Mouse (Mus musculus) gastrocnemius, adult 8-10 months (tissue): ENCODE measurements around the gene Mc3r. TPM values are rescaled to one million over a fixed set of nuclear protein-coding genes. Genes with fewer than 3 reads are reported as not detected.

Source experiments
- DNase-seq, 2 experiments: peaks; one replicate each; pipeline ENCODE4 v3.0.0; 2022; ENCODE audit warnings: low spot score in 2 of 2
- total RNA-seq, 4 experiments: library from RNA; stranded (reverse); gene quantifications; 2 replicates each; pipeline ENCODE4 v1.2.4; 2022

Gene Mc3r
- not detected for total RNA-seq

DNA sequence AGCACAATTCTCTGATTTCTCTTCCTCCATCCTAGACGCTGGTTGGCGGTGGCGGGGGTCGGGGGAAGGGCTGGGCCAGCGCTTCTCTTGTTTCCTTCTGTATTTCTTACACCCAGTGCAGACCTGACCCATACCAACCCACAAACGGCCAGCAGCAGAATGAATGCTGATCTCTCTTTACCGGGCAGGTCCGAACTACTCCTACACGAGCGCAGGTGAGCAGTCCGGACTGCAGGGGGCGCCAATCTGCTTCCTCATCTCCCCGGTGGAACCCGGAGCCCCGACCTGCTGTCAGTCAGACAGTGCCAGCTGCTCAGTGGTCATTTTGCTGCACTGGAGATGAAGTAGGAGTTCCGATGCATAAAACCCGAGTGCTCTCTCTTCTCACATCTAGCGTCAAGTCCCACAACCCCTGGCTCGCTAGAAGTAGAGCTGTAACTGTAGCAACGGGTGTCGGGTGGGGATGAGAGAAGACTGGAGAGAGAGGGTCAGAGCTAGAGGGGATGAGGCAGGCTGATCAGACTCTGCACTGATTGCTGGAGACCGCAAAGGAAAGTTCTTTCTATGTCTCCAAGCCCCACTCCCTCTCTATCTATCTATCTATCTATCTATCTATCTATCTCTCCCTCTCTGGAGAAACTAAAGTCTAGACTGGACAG lies at the start of gene Mc3r:
Mc3r (plus strand) TSS at position 387 of the 659 bp plus-strand sequence.
- DNase-seq, result peak in 1 of 2 experiments; percentile 6

- DNase-seq, result no peak
Observed at GRCm38 (mm10) chr2:172201998-172202780, 46.1 kb upstream of the Mc3r start.

DNA sequence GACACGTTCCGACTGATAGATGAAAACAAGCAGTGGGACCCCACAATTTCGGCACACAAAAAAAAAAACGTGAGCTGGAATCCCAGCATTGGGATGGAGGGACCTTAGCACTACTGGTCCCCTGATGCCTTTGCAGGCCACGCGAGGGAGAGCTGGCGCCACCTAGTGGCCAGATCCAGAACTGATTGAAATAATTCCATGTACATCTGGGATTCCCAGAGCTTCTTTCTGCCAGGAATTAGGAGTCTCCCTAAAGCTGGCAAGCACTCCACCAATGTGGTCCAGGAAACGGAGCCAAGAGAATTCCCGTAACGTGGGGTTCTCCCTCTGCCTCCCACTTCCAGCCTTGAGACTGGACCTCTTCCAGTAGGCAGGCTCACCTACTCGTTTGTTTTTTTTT lies 41.3 kb upstream of the Mc3r start:
- peak; percentile 54 to 58 for DNase-seq

GRCm38 (mm10) chr2:172213480-172213879 lies 34.8 kb upstream of the Mc3r start:
- DNase-seq, result no peak

DNA sequence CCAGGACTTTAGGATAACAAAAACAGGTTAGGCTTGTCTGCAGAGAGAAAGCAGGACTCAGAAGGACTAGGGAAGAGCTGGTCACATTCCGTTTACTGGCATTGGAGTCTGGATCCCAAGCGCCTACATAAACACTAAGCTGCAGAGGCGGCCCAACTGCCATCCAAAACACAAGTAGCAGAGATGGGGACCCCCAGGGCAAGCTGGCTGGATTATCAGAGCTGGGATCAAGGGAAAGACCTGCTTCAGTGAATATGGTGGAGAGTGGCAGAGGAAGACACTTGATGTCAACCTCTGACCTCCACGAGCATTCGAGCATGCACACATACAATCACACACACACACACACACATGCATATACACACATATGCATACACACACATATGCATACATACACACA lies 34.0 kb upstream of the Mc3r start:
- DNase-seq, result no peak

DNA sequence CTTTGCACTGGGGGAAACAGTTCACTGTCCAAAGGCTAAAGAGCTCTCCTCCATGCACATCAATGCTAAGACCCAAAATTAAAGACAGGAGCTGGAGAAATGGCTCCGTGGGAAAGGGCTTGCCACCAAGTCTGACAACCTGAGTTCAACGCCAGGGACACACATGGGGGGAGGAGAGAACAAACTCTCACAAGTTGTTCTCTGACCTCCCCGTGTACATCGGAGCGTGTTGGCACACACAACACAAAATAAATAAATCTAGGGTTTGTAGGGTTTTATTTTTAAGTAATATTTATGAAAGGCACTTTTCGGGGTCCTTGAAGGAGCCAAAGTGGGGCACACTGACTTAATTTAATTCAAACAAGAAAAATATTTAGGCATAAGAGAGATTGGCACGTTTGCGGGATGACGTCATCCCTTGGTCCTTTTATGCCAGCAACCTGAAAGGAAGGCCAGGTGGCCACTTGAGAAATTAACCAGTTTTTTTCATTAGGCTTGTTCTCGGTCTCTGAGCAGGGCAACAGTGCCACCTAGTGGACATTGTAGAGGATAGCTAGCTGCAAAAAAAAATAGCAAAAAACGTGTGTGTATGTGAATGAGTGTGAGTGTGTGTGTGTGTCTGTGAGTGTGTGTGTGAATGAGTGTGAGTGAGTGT lies 32.7 kb upstream of the Mc3r start:
- no peak for DNase-seq

GRCm38 (mm10) chr2:172216163-172216915 lies 32.0 kb upstream of the Mc3r start:
- DNase-seq, result no peak

GRCm38 (mm10) chr2:172217886-172218285 lies 30.4 kb upstream of the Mc3r start:
- no peak for DNase-seq

DNA sequence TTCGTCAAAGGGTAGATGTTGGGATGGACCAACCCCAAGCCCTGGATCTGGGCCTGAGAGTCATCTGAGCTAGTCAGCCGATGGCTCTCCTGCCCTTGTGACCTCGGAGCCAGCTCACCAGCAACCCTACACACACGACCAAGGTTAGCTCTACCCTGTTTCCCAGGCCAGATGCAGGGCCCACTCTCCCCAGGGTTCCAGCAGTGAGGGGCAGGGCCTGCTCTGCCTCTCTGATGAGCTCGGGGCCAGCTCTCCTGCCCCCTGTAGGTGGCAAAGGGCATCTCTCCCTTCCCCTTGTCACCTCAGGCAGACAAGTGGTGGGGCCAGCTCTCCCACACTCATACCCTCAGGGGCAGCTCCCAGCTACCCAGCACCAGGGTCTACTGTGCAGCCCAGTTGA lies 29.1 kb upstream of the Mc3r start:
- no peak for DNase-seq

GRCm38 (mm10) chr2:172221656-172222393 lies 26.5 kb upstream of the Mc3r start:
- peak; percentile 30 to 31 for DNase-seq

DNA sequence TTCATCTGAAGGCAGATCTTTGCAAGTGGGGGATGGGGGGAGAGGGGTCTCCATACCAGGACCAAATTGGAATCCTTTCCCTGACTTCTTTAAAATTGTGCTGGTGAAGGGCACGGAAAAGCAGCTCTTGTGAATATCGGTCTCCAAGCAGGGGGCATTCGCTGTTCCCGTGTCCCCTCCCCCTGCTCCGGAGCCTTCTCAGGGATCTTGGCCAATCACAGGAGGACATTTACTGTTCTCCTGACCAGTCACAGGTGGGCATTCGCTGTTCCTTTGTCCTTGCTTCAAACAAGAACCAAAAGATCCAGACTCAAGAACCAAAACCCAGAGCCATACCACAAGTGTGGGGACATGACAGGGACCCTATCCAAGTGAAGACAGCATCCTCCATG lies 25.9 kb upstream of the Mc3r start:
- no peak for DNase-seq

- DNase-seq, result no peak
Observed at GRCm38 (mm10) chr2:172222891-172223290, 25.4 kb upstream of the Mc3r start.

DNA sequence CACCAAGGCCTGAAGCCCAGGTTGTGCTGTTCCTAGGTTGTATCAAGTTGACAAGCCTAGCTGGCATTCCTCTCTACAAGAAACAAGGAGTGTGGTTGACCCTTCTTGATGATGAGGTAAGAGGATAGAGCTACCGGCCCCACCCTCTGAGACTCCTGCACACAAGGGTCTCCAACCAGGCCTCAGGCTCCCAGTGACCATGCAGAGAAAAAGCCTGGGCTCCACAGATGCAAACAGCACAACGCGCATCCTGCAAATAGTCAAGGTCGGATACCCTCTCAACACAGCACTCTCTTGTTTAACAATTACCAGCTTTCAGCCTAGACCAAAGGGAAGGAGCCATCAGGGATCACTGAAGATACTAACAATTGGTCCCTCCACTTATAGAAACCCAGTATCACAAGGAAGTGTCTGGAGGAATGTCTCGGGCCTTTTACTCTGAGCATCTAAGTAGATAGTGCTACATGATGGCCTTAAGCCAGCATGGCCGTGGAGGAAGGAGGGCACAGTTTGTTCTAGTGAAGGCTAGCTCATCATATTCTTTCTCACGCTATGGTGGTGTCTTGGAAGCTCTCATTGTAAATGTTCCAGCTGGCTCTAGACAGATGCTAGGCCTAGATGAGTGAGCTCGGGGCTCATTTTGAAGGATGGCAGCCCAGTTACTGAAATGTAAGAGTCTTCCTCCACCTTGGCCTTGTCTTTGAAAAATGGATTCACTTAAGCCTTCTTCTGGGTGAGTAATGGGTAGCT lies 24.7 kb upstream of the Mc3r start:
- no peak for DNase-seq

- no peak for DNase-seq
Observed at GRCm38 (mm10) chr2:172226945-172227344, 21.3 kb upstream of the Mc3r start.

DNA sequence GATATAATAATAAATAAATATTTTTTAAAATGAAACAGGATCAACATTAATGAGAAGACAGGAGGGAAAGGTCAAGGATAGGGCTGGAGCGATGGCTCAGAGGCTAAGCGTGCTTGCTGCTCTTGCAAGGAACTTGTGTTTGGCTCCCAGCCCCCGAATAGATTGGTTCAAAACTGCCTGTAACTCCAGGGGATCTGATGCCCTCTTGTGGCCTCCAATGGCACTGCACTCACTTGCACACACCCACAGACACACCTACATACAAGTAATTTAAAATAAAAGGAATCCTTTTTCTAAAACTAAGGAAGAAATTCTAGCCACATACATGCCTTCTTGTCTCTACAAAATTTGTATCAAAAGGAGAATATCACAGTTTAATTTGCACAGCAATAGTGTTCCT lies 20.5 kb upstream of the Mc3r start:
- DNase-seq, result no peak

- no peak for DNase-seq
Observed at GRCm38 (mm10) chr2:172229190-172229589, 19.1 kb upstream of the Mc3r start.

- DNase-seq, result no peak
Observed at GRCm38 (mm10) chr2:172230126-172230525, 18.2 kb upstream of the Mc3r start.

DNA sequence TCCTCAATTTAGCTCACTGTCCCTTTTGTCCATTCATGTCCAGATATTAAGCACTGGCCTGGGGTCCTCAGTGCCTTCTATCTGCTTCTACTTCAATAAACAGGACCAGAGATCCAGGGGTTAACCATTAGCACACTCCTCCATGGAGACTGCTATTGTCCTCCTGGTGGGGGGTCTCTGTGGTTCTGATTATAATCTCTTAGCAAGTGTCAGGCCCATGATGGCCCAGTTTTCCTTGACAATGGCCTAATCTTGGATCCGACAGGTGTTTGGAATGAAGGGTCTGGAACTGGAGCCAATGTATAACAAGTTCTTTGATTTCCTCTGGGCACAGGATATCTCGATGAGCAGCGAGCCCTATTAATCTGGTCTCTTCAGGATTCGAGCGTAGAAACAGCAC lies 10.1 kb upstream of the Mc3r start:
- DNase-seq, result no peak

- DNase-seq, result no peak
Observed at GRCm38 (mm10) chr2:172241031-172241430, 7.3 kb upstream of the Mc3r start.

- DNase-seq, result no peak
Observed at GRCm38 (mm10) chr2:172245497-172245896, 2.8 kb upstream of the Mc3r start.
